Mouse (Mus musculus): ENCODE measurements at regions not wholly inside any gene's neighbourhood (a gene's known extent, or its start where the extent isn't known, plus 50 kb on each side); places are given as distances from the start of the nearest gene placed in this dataset.
A peak's percentile ranks its signal among the peaks of the same experiment; 100 is the strongest.
"Not testable (repeated sequence)": the region's sequence is repeated elsewhere in the genome, so short reads cannot be mapped to it uniquely, and the experiment has no call there.

- ATAC-seq (replicated peaks; ENCODE audit: poor library complexity), result no peak
These were observed 221.3 kb downstream of the Prdm13 start for GRCm38 (mm10) chr4:21464456-21464855.

- no peak for ATAC-seq (replicated peaks; ENCODE audit: poor library complexity)
These were observed 244.5 kb downstream of the Prdm13 start for GRCm38 (mm10) chr4:21441274-21441673.

DNA sequence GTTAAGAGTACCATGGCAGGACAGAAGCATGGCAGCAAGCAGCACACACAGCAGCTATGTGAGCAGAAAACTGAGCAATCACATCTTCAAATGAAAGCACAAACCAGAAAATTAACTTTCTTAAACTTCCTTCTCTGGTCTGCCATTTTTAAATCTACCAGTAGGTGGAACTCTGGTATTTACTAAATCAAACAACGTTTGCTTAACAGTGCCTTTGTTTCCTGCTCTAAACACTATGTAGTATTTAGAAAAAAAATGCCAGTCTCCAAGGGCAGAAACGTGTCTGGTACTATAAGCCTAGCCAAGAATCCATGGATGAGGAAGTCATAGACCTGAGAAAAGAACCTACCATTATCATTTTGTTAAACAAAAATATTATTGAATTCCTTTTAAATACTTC lies 249.1 kb downstream of the Prdm13 start:
- ATAC-seq (replicated peaks; ENCODE audit: poor library complexity), result no peak

DNA sequence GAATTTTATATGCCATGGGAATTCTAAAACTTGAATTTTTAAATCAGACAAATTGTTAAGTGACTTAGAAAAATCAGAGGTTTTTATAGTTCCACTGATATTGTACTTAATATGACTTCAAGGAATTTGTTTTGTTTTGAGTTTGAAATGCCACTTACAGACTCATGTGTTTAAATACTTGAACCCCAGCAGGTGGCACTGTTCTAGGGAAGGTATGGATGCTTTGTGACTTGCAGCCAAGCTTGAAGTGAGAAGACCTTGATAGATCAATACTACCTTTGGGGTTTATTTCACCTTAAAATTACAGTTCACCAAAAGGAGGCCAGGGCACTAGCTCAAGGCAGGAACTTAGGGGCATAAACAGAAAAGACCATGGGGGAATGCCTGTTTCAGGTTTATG lies 277.9 kb downstream of the Prdm13 start:
- ATAC-seq (replicated peaks; ENCODE audit: poor library complexity), result 0 out of 2 replicates have a peak, but pooled peaks have one; percentile 31

GRCm38 (mm10) chr4:21369314-21369713 lies 316.4 kb downstream of the Prdm13 start:
- peak; percentile 58 for ATAC-seq (replicated peaks; ENCODE audit: poor library complexity)

GRCm38 (mm10) chr4:21368234-21369021 lies 317.3 kb downstream of the Prdm13 start:
- ATAC-seq (replicated peaks; ENCODE audit: poor library complexity), result peak; percentile 96

DNA sequence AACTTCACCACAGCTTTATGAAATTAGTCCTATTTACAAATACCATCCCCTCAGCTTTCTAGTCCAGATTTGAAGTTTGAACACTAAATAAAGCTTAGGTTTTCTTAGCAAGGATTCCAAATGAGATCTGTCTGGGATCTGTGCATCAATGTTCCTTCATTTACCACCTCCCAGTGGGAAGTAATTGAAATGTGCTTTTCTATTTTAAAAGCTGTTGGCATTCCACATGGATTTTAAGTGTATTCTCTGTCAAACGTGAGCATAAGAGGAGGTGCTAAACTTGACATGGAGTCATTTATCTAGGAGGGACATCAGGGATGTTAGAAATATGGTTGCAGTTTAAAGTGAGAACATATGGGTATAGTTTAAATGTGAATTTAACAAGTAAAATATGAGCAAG lies 364.0 kb downstream of the Prdm13 start:
- ATAC-seq (replicated peaks; ENCODE audit: poor library complexity), result no peak

DNA sequence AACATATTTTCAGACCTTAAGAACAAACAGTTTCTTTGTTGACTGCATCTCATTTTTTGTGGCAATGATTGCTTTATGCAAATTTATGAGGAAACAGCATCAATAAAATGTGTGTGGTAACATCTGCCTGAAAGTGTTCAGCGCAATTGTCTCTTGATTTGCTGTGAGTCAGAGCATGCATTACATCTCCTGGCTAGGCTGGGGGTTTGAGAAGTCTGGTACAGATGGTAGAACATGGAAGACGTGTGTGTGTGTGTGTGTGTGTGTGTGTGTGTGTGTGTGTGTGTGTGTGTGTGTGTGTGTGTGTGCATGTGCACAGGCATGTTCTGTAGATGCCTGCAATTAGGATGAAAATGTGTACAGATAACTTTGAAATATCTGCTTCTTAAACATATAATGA lies 376.5 kb downstream of the Prdm13 start:
- ATAC-seq (replicated peaks; ENCODE audit: poor library complexity), result not testable (repeated sequence)

DNA sequence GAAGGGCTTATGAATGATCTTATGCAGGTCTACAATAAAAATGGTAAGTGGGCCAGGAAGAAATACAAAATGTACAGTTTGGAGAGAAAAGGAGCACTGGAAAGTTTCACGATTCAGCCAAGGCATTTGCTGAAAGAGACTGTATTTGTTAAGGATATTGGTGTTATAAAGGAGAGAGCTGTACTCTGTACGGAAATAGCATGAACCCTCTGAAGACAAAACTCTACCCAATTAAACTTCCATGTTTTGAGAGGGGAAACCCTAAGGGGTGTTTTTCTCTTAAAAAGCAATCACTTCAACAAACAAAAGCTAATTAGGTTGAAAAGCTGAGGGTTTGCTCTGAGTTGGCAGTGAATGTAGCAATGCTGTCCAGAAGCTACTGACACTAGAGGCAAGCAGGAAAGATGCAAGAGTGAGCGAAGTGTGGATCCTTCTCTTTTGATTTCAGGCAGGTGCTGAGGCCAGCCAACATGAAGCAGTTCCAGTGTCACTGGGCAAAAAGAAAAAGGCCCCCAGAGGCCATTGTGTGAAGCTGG lies 378.2 kb downstream of the Prdm13 start:
- ATAC-seq (replicated peaks; ENCODE audit: poor library complexity), result no peak

- no peak for ATAC-seq (replicated peaks; ENCODE audit: poor library complexity)
These were observed 385.6 kb downstream of the Prdm13 start for GRCm38 (mm10) chr4:21300141-21300540.

GRCm38 (mm10) chr4:21267302-21267701 lies 418.5 kb downstream of the Prdm13 start:
- no peak for ATAC-seq (replicated peaks; ENCODE audit: poor library complexity)

DNA sequence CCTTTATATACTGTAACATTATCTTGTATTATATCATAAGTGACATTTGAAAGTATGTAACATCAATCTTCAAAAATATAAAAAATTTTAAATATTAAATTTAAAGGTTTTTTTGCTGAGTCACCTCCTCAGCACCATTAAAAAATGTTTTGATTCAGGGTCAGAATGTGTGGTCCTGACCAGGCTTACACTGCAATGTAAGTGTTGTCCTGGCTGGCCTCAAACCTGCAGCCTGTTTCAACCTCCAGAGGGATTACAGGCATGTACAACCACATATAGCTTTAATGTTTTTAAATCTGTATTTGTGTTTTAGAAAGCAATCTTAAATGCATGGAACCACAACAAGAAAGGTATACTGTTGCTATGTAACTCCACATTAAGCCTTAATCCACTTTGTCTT lies 418.9 kb downstream of the Prdm13 start:
- ATAC-seq (replicated peaks; ENCODE audit: poor library complexity), result no peak

DNA sequence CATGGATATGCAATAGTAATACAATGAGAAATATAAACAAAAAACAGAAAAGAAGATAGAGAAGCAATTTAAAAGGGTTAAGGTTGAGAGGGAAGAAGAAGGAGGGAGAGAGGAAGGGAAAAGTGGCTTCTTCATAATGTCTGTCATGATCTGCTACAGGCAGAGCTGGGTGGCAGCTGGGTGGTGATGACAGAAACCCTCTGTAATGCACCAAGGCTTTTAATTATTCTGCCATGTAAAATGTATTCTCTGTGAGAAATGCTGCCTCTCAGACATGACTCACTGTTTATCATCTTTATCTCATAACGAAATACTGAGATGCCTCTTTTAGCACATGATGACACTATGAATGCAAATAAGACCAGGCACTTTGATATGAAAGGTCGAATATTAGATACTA lies 435.4 kb downstream of the Prdm13 start:
- ATAC-seq (replicated peaks; ENCODE audit: poor library complexity), result no peak

DNA sequence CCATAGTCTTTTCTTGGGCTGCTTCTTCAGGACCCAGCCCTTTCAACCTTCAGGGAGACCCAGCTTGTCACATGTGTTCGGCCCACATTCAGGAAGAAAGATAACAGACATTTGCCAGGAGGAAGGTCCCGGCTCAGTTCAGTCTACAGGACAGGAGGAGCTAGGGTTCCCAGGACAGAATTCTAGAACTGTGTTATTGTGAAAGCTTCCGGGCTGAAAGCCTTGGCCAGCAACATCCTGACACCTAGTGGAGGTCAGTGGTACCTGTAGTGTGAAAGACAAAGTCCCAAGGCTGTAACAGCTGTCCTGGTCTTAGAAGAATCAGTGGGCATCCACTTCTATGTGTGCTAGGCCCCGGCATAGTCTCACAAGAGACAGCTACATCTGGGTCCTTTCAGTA lies 463.1 kb downstream of the Prdm13 start:
- peak; percentile 86 for ATAC-seq (replicated peaks; ENCODE audit: poor library complexity)

DNA sequence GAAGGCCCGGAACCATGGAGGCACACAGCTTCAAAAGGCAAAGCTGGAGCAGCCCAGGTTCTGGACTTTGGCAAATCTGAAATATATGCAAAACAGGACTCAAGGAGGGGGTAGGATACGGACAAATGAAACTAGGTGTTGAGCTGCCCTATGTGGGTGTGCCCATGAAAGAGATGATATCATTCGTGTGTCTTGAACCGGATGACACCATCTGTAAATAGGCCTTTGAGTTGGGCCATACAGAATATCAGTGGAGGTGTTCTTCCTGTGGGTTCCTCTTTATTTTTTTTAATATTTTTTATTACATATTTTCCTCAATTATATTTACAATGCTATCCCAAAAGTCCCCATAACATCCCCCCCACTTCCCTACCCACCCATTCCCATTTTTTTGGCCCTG lies 478.1 kb downstream of the Prdm13 start:
- ATAC-seq (replicated peaks; ENCODE audit: poor library complexity), result no peak

- no peak for ATAC-seq (replicated peaks; ENCODE audit: poor library complexity)
These were observed 490.1 kb downstream of the Prdm13 start for GRCm38 (mm10) chr4:21195620-21196019.

- ATAC-seq (replicated peaks; ENCODE audit: poor library complexity), result no peak
These were observed 512.0 kb downstream of the Prdm13 start for GRCm38 (mm10) chr4:21173789-21174188.

DNA sequence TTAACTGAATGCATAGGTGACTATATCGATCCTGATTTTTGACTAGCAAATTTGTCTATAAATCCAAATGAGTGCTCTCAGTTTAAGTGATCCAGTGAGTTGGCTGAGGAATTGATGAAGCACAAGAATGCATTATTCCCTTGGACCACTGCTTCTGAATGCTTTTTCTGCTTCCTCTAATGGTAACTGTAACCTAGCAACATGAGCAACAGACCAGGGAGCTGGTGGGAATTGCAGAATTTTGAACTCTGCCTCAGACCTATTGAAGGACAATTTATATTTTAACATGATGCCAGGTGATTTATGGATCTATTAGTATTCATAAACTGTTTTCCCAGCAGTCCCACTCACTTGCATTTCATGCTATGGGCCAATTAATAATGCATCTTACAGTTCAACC lies 512.7 kb downstream of the Prdm13 start:
- no peak for ATAC-seq (replicated peaks; ENCODE audit: poor library complexity)

- ATAC-seq (replicated peaks; ENCODE audit: poor library complexity), result no peak
These were observed 515.0 kb downstream of the Prdm13 start for GRCm38 (mm10) chr4:21170734-21171133.

- ATAC-seq (replicated peaks; ENCODE audit: poor library complexity), result no peak
These were observed 523.6 kb downstream of the Prdm13 start for GRCm38 (mm10) chr4:21162124-21162523.

GRCm38 (mm10) chr4:21125892-21126291 lies 559.9 kb downstream of the Prdm13 start:
- ATAC-seq (replicated peaks; ENCODE audit: poor library complexity), result no peak

GRCm38 (mm10) chr4:21095741-21096140 lies 590.0 kb downstream of the Prdm13 start:
- no peak for ATAC-seq (replicated peaks; ENCODE audit: poor library complexity)

Measured in megakaryocyte progenitor cell, adult 5-6 weeks (primary cell).